Mouse (Mus musculus): ENCODE results near the gene Nmu.

The Nmu gene

GRCm38 (mm10) chr5:76340931-76341330 lies 22.7 kb downstream of the Nmu start:
- no peaks in the 10 kb centered on the region for H3K27me3 ChIP-seq (ENCODE audit: control insufficient read depth, insufficient read depth, low read length, poor library complexity, severe bottlenecking)
- no peaks in the 10 kb centered on the region for H3K36me3 ChIP-seq (ENCODE audit: control insufficient read depth, insufficient read depth, low read length, poor library complexity, severe bottlenecking)
- no peak for DNase-seq (ENCODE audit: low read depth, low spot score)

GRCm38 (mm10) chr5:76337100-76337499 lies 26.5 kb downstream of the Nmu start:
- H3K27me3 ChIP-seq (ENCODE audit: control insufficient read depth, insufficient read depth, low read length, poor library complexity, severe bottlenecking): no peaks in the 10 kb centered on the region
- peak; percentile 61 for DNase-seq (ENCODE audit: low read depth, low spot score)
- H3K36me3 ChIP-seq (ENCODE audit: control insufficient read depth, insufficient read depth, low read length, poor library complexity, severe bottlenecking): no peaks in the 10 kb centered on the region; the same call in 1 of the 2 replicates

GRCm38 (mm10) chr5:76333833-76334232 lies 29.8 kb downstream of the Nmu start:
- Histone ChIP-seq H3K27me3 (ENCODE audit: control insufficient read depth, insufficient read depth, low read length, poor library complexity, severe bottlenecking) (no peaks in the 10 kb centered on the region), H3K36me3 (ENCODE audit: control insufficient read depth, insufficient read depth, low read length, poor library complexity, severe bottlenecking) (no peaks in the 10 kb centered on the region; the same call in 1 of the 2 replicates)
- DNase-seq (ENCODE audit: low read depth, low spot score): no peak

GRCm38 (mm10) chr5:76330953-76331352 lies 32.6 kb downstream of the Nmu start, which contains the start of gene Pdcl2:
Gene Pdcl2 (minus strand): TSS chr5:76331156.
- no peak for DNase-seq (ENCODE audit: low read depth, low spot score)
- H3K27me3 ChIP-seq (ENCODE audit: control insufficient read depth, insufficient read depth, low read length, poor library complexity, severe bottlenecking): no peaks in the 10 kb centered on the region
- H3K36me3 ChIP-seq (ENCODE audit: control insufficient read depth, insufficient read depth, low read length, poor library complexity, severe bottlenecking): no peaks in the 10 kb centered on the region; the same call in 1 of the 2 replicates

GRCm38 (mm10) chr5:76327296-76327695 lies 36.3 kb downstream of the Nmu start:
- Histone ChIP-seq H3K36me3 (ENCODE audit: control insufficient read depth, insufficient read depth, low read length, poor library complexity, severe bottlenecking) (no peaks in the 10 kb centered on the region), H3K27me3 (ENCODE audit: control insufficient read depth, insufficient read depth, low read length, poor library complexity, severe bottlenecking) (no peaks in the 10 kb centered on the region)
- no peak for DNase-seq (ENCODE audit: low read depth, low spot score)

GRCm38 (mm10) chr5:76325113-76325512 lies 38.5 kb downstream of the Nmu start:
- Histone ChIP-seq H3K27me3 (ENCODE audit: control insufficient read depth, insufficient read depth, low read length, poor library complexity, severe bottlenecking) (no peaks in the 10 kb centered on the region), H3K36me3 (ENCODE audit: control insufficient read depth, insufficient read depth, low read length, poor library complexity, severe bottlenecking) (no peaks in the 10 kb centered on the region)
- DNase-seq (ENCODE audit: low read depth, low spot score): no peak

- Histone ChIP-seq H3K27me3 (ENCODE audit: control insufficient read depth, insufficient read depth, low read length, poor library complexity, severe bottlenecking) (no peaks in the 10 kb centered on the region), H3K36me3 (ENCODE audit: control insufficient read depth, insufficient read depth, low read length, poor library complexity, severe bottlenecking) (no peaks in the 10 kb centered on the region)
- DNase-seq (ENCODE audit: low read depth, low spot score): no peak
These were observed 42.1 kb downstream of the Nmu start for GRCm38 (mm10) chr5:76321249-76322196.

- no peaks in the 10 kb centered on the region for H3K27me3 ChIP-seq (ENCODE audit: control insufficient read depth, insufficient read depth, low read length, poor library complexity, severe bottlenecking)
- no peaks in the 10 kb centered on the region for H3K36me3 ChIP-seq (ENCODE audit: control insufficient read depth, insufficient read depth, low read length, poor library complexity, severe bottlenecking)
- no peak for DNase-seq (ENCODE audit: low read depth, low spot score)
These were observed 55.4 kb downstream of the Nmu start for GRCm38 (mm10) chr5:76308206-76308605.

- Histone ChIP-seq H3K36me3 (ENCODE audit: control insufficient read depth, insufficient read depth, low read length, poor library complexity, severe bottlenecking) (no peaks in the 10 kb centered on the region), H3K27me3 (ENCODE audit: control insufficient read depth, insufficient read depth, low read length, poor library complexity, severe bottlenecking) (no peaks in the 10 kb centered on the region)
- DNase-seq (ENCODE audit: low read depth, low spot score): no peak
These were observed 57.3 kb downstream of the Nmu start for GRCm38 (mm10) chr5:76306261-76306660.

- Histone ChIP-seq H3K36me3 (ENCODE audit: control insufficient read depth, insufficient read depth, low read length, poor library complexity, severe bottlenecking) (no peaks in the 10 kb centered on the region), H3K27me3 (ENCODE audit: control insufficient read depth, insufficient read depth, low read length, poor library complexity, severe bottlenecking) (no peaks in the 10 kb centered on the region)
- no peak for DNase-seq (ENCODE audit: low read depth, low spot score)
These were observed 58.0 kb downstream of the Nmu start for GRCm38 (mm10) chr5:76305616-76306015.

- Histone ChIP-seq H3K27me3 (ENCODE audit: control insufficient read depth, insufficient read depth, low read length, poor library complexity, severe bottlenecking) (no peaks in the 10 kb centered on the region), H3K36me3 (ENCODE audit: control insufficient read depth, insufficient read depth, low read length, poor library complexity, severe bottlenecking) (no peaks in the 10 kb centered on the region)
- DNase-seq (ENCODE audit: low read depth, low spot score): peak; percentile 88
These were observed 58.9 kb downstream of the Nmu start, which contains the start of gene Clock for GRCm38 (mm10) chr5:76304452-76305341. Gene Clock (minus strand): TSS chr5:76304792.

- H3K36me3 ChIP-seq (ENCODE audit: control insufficient read depth, insufficient read depth, low read length, poor library complexity, severe bottlenecking): no peaks in the 10 kb centered on the region
- peak; percentile 73 for DNase-seq (ENCODE audit: low read depth, low spot score)
- H3K27me3 ChIP-seq (ENCODE audit: control insufficient read depth, insufficient read depth, low read length, poor library complexity, severe bottlenecking): no peaks in the 10 kb centered on the region
These were observed 59.7 kb downstream of the Nmu start for GRCm38 (mm10) chr5:76303745-76304451.

- no peaks in the 10 kb centered on the region for H3K27me3 ChIP-seq (ENCODE audit: control insufficient read depth, insufficient read depth, low read length, poor library complexity, severe bottlenecking)
- no peaks in the 10 kb centered on the region for H3K36me3 ChIP-seq (ENCODE audit: control insufficient read depth, insufficient read depth, low read length, poor library complexity, severe bottlenecking)
- no peak for DNase-seq (ENCODE audit: low read depth, low spot score)
These were observed 60.2 kb downstream of the Nmu start for GRCm38 (mm10) chr5:76303379-76303744.

- no peaks in the 10 kb centered on the region for H3K27me3 ChIP-seq (ENCODE audit: control insufficient read depth, insufficient read depth, low read length, poor library complexity, severe bottlenecking)
- no peak for DNase-seq (ENCODE audit: low read depth, low spot score)
- no peaks in the 10 kb centered on the region for H3K36me3 ChIP-seq (ENCODE audit: control insufficient read depth, insufficient read depth, low read length, poor library complexity, severe bottlenecking)
These were observed 61.6 kb downstream of the Nmu start for GRCm38 (mm10) chr5:76302009-76302408.
